In the genomic region with DNA sequence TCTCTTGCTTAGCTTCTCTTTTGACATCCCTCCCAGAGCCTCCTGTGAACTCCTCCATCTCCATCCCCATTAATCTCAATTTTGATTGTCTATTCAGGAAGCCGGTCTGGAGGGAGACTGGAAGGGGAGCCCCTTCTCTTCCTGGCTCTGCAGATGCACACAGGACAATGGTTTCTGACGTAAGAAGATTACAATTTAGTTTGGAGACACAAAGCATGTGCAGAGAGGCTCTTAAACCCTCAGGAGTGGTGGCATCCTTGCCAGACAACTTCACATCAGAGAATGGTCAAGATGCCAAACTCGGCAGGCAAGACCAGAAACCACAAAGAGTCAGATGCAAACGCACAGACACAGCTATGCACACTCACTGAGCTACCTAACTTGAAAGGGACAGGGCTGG, we compare ENCODE assay signal across 15 mouse cellular contexts. TPM values are rescaled to one million over a fixed set of nuclear protein-coding genes. Genes with fewer than 3 reads are reported as not detected.
A peak's percentile ranks its signal among the peaks of the same experiment; 100 is the strongest.
DNase-seq lines count a peak whose midpoint lies in the region; ATAC-seq and TF ChIP-seq lines count a peak whose summit lies in the region.
"Had no signal": no experiment of that assay in that cellular context is flagged by ENCODE, and none has a peak within 500 bp of the region (broad histone marks: within the 10 kb centered on the region; RNA-seq: fewer than 3 reads in every experiment).

No protein-coding gene starts in this region.

- WGBS in heart, embryonic 13.5 days: 65% methylated on average over 4 of the region's 4 CpGs
- 52% methylated on average over 4 of the region's 4 CpGs for WGBS in heart, embryonic 15.5 days

- peaks cover 9% of the 10 kb centered on the region; the same call in 1 of the 2 replicates for H3K27me3 ChIP-seq in heart, embryonic 13.5 days (replicated peaks)
- H3K27me3 ChIP-seq in heart, embryonic 15.5 days: no peaks in the 10 kb centered on the region
- H3K27me3 ChIP-seq: neural tube, embryonic 12.5 days had no signal

- no peak for TF ChIP-seq CTCF in layer of hippocampus, adult 2 months (conservative IDR thresholded peaks at IDR 0.05)

- no peak overlapping the region for H3K4me3 ChIP-seq in heart, embryonic 13.5 days
- no peak overlapping the region for H3K4me3 ChIP-seq in layer of hippocampus, adult 2 months
- H3K4me3 ChIP-seq in heart, embryonic 15.5 days: no peak overlapping the region
- H3K4me3 ChIP-seq: neural tube, embryonic 12.5 days had no signal

- H3K4me2 ChIP-seq in heart, embryonic 13.5 days: no peak overlapping the region
- no peak overlapping the region for H3K4me2 ChIP-seq in heart, embryonic 15.5 days
- H3K4me2 ChIP-seq: neural tube, embryonic 12.5 days had no signal

- DNase-seq in heart, postnatal 4 days: no peak
- DNase-seq in layer of hippocampus, adult 2 months (ENCODE audit: low spot score in 2 of 2): no peak
- DNase-seq in layer of hippocampus, adult 11-12 months (ENCODE audit: low spot score): no peak
- DNase-seq in 3T3-L1 (ENCODE audit: low read depth, low spot score): peak; percentile 54
- DNase-seq in thymus, postnatal 36 days: no peak
- DNase-seq: adrenal gland, postnatal 25 days; cerebellum, postnatal 14 days; kidney, postnatal 10 days; right cerebral cortex, postnatal 4 days; thymus, postnatal 14 days had no signal

- peaks cover 82% of the 10 kb centered on the region for H3K4me1 ChIP-seq in heart, embryonic 13.5 days
- peaks cover 57% of the 10 kb centered on the region for H3K4me1 ChIP-seq in heart, embryonic 15.5 days (replicated peaks)

- no peak for ATAC-seq in heart, embryonic 13.5 days (ENCODE audit: extremely low read depth, insufficient number of reproducible peaks, low FRiP score, low TSS enrichment)
- ATAC-seq in heart, embryonic 15.5 days (replicated peaks; ENCODE audit: insufficient number of reproducible peaks, insufficient read depth, low FRiP score, low read depth): no peak
- no peak for ATAC-seq in inflammation-experienced regulatory T-cells, adult 6 months
- ATAC-seq: CD4-positive, CD25-positive, alpha-beta regulatory T cell, adult 4 months had no signal

- peak overlapping the region; percentile 73 for H3K27ac ChIP-seq in heart, embryonic 13.5 days (replicated peaks)
- H3K27ac ChIP-seq in layer of hippocampus, adult 2 months: peak overlapping the region; percentile 74
- peak overlapping the region; percentile 48 for H3K27ac ChIP-seq in heart, embryonic 15.5 days
- H3K27ac ChIP-seq: neural tube, embryonic 12.5 days had no signal

- 0 out of 2 replicates have a peak, but pooled peaks cover 3% of the 10 kb centered on the region for H3K36me3 ChIP-seq in heart, embryonic 13.5 days
- no peaks in the 10 kb centered on the region for H3K36me3 ChIP-seq in heart, embryonic 15.5 days
- H3K36me3 ChIP-seq: neural tube, embryonic 12.5 days had no signal

- no peaks in the 10 kb centered on the region for H3K9me3 ChIP-seq in heart, embryonic 13.5 days
- H3K9me3 ChIP-seq in heart, embryonic 15.5 days (replicated peaks): no peaks in the 10 kb centered on the region
- H3K9me3 ChIP-seq: neural tube, embryonic 12.5 days had no signal

- H3K9ac ChIP-seq in heart, embryonic 13.5 days: peak overlapping the region; percentile 42; the same call in 1 of the 2 replicates
- H3K9ac ChIP-seq in heart, embryonic 15.5 days: no peak overlapping the region
- H3K9ac ChIP-seq: neural tube, embryonic 12.5 days had no signal

RNA-seq across cellular contexts. Expression of a gene that starts 22.7 kb away (rescaled TPM):
- 79.6 and 84.5 TPM in 2 replicates for polyA plus RNA-seq in heart, embryonic 13.5 days (2015; fragmentation: Nextera tagmentation; extraction: Ambion mirVana)
- 10 to 100 TPM; 72.4 to 73.3 TPM for total RNA-seq in heart, postnatal 4 days (2021)
- 10 to 100 TPM; 57.1 to 60.0 TPM for total RNA-seq in layer of hippocampus, adult 2 months (2021)
- polyA plus RNA-seq in heart, embryonic 15.5 days (2015; fragmentation: Nextera tagmentation; extraction: Ambion mirVana): 91.7 and 118 TPM in 2 replicates
- polyA plus RNA-seq in inflammation-experienced regulatory T-cells, adult 6 months (2017; shearing (Covaris generic)): 100 to 1,000 TPM; 101 to 147 (median 147) TPM
